Mouse (Mus musculus) cerebellum, adult 2 months (tissue): ENCODE measurements around the gene Cisd3. TPM values are rescaled to one million over a fixed set of nuclear protein-coding genes. Genes with fewer than 3 reads are reported as not detected.

ENCODE experiments used
- DNase-seq, 2 experiments: peaks; one replicate each; pipeline ENCODE4 v3.0.0; 2021
- H3K27ac ChIP-seq: fragments of 200-500 bp; 2 replicates; pipeline ENCODE4 v1.5.1; 2012; ENCODE audit warnings: low read length, control low read depth, inconsistent platforms; ENCODE audit not compliant: insufficient read depth
- H3K27me3 ChIP-seq: fragments of 200-500 bp; 2 replicates; pipeline ENCODE4 v1.6.1; 2012; ENCODE audit warnings: inconsistent platforms, mild to moderate bottlenecking, low read length, moderate library complexity; ENCODE audit not compliant: control insufficient read depth, insufficient read depth
- H3K4me1 ChIP-seq: fragments of 200-500 bp; 2 replicates; pipeline ENCODE4 v1.6.1; 2011; ENCODE audit warnings: low read length; ENCODE audit not compliant: control insufficient read depth, insufficient read depth
- H3K4me3 ChIP-seq: fragments of 200-500 bp; replicated peaks from 2 replicates; pipeline ENCODE3; 2011; ENCODE audit warnings: mild to moderate bottlenecking, low read depth, low read length, control low read depth; ENCODE audit not compliant: insufficient read depth
- CTCF ChIP-seq: fragments of 200-500 bp; IDR thresholded peaks from 2 replicates; pipeline ENCODE4 v1.5.1; 2011; ENCODE audit warnings: low read depth, mild to moderate bottlenecking, control low read depth, low read length, moderate library complexity, borderline replicate concordance; ENCODE audit not compliant: insufficient read depth
- POLR2A ChIP-seq: fragments of 200-500 bp; IDR thresholded peaks from 2 replicates; pipeline ENCODE4 v1.6.1; 2011; ENCODE audit warnings: low read length, control low read depth, borderline replicate concordance; ENCODE audit not compliant: insufficient read depth
- WGBS: fragments of 180-500 bp; shearing (Covaris S2); methylation state at CpG from one replicate; pipeline ENCODE4 v1.1.7; 2018; 5-methylcytosine and 5-hydroxymethylcytosine counted together
- polyA plus RNA-seq: library from polyadenylated mRNA; depleted of rRNA; stranded (reverse); fragments of >200 nt; gene quantifications from 2 replicates; pipeline ENCODE4 v1.2.3, GENCODE M21; 2012

Cisd3 gene
- polyA plus RNA-seq, 1 experiment, result 70.2 TPM

DNA sequence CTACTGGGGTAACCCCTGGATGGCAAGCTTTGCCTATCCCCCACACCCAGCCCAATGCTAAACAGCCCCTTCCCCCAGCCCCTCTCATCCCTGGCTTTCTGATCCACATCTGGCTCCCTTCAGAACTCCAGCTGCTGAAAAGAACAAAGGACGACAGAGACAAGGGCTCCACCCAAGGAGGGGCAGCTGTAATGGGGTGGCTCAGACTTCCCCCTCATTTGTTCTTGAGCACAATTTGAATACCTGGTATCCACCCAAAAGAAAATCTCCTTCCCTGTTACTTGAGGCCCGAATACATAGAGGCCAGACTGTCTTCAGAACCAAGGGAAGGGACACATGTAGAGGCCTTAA, 14.5 kb upstream of the Cisd3 start:
- Histone ChIP-seq H3K27me3 (no peaks in the 10 kb centered on the region), H3K27ac (no peak overlapping the region), H3K4me3 (no peak overlapping the region), H3K4me1 (peaks cover 29% of the 10 kb centered on the region)
- DNase-seq, result no peak
- 52% methylated on average over 2 of the region's 2 CpGs for WGBS
- TF ChIP-seq POLR2A (no peak), CTCF (no peak)

DNA sequence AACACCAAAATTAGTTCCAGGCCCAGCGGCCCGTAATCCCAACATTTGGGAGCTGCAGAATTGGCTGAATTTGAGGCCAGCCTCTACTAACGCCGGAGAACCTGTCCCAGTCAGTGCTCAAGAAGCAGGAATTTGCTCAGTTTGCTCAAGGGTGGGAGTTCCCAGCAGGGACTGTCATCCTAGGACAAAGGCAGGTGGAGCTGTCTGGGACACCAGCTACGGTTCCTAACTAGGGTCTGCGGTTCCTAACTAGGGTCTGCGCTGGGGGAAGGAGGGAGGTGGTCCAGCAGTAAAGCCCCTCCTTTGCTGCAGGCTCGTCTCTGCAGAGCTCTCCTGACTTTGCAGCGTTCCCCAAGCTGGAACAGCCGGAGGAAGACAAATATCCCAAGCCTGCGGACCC, 12.5 kb upstream of the Cisd3 start:
- Histone ChIP-seq H3K27ac (no peak overlapping the region), H3K4me1 (peaks cover 22% of the 10 kb centered on the region), H3K27me3 (no peaks in the 10 kb centered on the region), H3K4me3 (no peak overlapping the region)
- TF ChIP-seq POLR2A, result no peak
- TF ChIP-seq CTCF, result no peak
- WGBS, result 84% methylated on average over 11 of the region's 11 CpGs
- DNase-seq, result no peak

DNA sequence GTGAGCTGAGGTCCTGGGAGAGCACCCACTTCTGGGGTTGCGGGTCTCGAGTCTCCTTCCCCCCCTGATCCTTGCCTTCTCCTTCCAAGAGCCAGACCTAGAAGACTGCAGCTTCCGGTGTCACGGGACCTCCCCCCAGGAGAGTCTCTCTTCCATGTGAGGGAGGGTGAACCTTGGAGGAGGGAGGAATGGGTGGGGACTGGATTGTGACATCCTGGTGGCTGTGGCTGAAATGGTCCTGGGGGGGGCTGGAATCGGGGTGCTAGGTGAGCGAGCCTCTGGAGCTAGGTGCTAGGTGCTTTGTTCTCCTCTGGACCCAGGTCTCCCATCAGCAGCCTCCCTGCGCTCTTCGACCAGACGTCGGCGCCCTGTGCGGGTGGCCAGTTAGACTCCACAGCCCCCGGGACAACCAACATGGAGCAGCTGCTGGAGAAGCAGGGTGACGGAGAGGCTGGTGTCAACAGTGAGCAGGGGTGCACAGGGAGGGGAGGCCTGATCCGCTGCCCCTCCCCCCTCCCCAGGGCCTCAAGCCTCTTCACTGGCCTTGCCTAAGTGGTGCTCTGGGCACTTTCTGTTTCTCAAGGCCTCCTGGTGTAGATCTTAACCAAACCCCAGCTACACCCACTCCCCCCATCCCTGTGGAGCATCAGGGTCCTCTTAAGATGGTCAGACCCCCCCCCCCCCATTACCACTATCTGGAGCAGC, 9.4 kb upstream of the Cisd3 start:
- TF ChIP-seq POLR2A (no peak), CTCF (no peak)
- H3K27me3 ChIP-seq, result no peaks in the 10 kb centered on the region
- DNase-seq, result no peak
- no peak overlapping the region for H3K27ac ChIP-seq
- WGBS, result 86% methylated on average over 15 of the region's 15 CpGs
- H3K4me3 ChIP-seq, result no peak overlapping the region
- H3K4me1 ChIP-seq, result no peaks in the 10 kb centered on the region

DNA sequence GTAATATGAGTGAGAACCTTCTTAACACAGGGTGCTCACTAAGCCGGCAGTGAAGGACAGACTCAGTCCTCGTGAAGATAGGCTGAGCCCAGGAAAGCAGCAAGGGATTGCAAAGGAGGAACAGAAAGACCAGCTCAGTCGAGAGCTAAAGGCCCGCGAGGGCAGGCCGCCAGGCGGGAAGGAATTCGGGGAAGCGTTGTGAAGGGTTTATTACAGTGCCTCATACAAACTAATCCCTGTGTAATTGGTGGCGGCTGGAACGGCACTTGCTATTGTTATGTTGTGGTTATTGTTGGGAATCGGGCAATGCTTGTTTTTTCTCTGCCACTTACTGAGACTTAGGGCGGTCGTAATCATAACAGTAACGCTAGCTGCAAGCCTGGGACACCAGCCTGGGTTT, 8.2 kb upstream of the Cisd3 start:
- no peaks in the 10 kb centered on the region for H3K4me1 ChIP-seq
- TF ChIP-seq POLR2A (no peak), CTCF (no peak)
- 59% methylated on average over 15 of the region's 15 CpGs for WGBS

DNA sequence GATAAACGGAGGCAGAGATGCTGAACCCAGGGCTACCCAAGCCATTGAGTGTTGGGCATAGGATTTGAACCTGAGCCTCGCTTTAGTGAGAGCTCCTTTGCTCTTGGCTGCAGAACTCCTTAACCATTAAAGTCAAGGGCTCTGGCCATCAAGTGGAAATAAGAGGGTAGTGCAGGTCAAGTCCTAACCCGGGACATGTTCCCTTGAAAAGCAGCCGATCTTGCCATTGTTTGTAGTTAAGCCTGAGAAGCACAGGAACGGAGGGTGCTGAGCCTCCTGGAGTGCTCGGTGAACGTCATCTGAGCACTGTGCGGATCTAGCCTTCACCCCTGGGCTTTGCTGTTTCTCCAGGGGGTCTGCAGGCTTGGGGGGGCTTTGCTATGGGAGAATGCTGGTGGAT, 7.8 kb upstream of the Cisd3 start:
- Histone ChIP-seq H3K27ac (no peak overlapping the region), H3K4me1 (no peaks in the 10 kb centered on the region), H3K27me3 (no peaks in the 10 kb centered on the region), H3K4me3 (no peak overlapping the region)
- WGBS, result 74% methylated on average over 8 of the region's 8 CpGs
- TF ChIP-seq POLR2A (no peak), CTCF (no peak)
- no peak for DNase-seq

More for the DNA sequence above, 8.2 kb upstream of the Cisd3 start:
- no peaks in the 10 kb centered on the region for H3K27me3 ChIP-seq
- no peak overlapping the region for H3K27ac ChIP-seq
- no peak overlapping the region for H3K4me3 ChIP-seq
- DNase-seq, result no peak

DNA sequence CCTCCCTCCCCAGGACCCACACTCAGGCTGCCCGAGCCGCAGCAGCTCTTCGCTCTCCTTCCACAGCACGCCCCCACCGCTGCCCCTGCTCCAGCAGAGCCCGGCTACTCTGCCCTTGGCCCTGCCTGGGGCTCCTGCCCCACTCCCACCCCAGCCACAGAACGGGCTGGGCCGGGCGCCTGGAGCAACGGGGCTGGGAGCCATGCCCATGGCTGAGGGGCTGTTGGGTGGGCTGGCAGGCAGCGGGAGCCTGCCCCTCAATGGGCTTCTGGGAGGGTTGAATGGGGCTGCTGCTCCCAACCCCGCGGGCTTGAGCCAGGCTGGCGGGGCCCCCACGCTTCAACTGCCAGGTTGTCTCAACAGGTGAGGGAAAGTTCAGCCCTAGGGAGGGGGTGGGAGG, 7.3 kb upstream of the Cisd3 start:
- H3K27me3 ChIP-seq, result no peaks in the 10 kb centered on the region
- H3K27ac ChIP-seq, result no peak overlapping the region
- H3K4me3 ChIP-seq, result no peak overlapping the region
- no peak for DNase-seq
- WGBS, result 57% methylated on average over 13 of the region's 15 CpGs
- TF ChIP-seq POLR2A, result no peak
- TF ChIP-seq CTCF, result no peak
- H3K4me1 ChIP-seq, result no peaks in the 10 kb centered on the region

DNA sequence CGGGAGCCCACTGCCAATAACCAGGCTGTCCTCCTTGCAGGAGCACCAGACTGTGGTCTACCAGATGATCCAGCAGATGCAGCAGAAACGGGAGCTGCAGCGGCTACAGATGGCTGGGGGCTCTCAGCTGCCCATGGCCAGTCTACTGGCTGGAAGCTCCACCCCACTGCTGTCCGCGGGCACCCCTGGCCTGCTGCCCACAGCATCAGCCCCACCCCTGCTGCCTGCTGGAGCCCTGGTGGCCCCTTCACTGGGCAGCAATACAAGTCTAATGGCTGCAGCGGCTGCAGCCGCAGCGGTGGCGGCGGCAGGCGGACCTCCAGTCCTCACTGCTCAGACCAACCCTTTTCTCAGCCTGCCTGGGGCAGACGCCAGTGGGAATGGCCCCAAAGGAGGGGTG, 5.2 kb upstream of the Cisd3 start:
- no peaks in the 10 kb centered on the region for H3K27me3 ChIP-seq
- H3K4me3 ChIP-seq, result no peak overlapping the region
- peaks cover 8% of the 10 kb centered on the region for H3K4me1 ChIP-seq
- no peak overlapping the region for H3K27ac ChIP-seq
- TF ChIP-seq POLR2A (no peak), CTCF (no peak)
- DNase-seq, result no peak
- WGBS, result 39% methylated on average over 12 of the region's 12 CpGs

DNA sequence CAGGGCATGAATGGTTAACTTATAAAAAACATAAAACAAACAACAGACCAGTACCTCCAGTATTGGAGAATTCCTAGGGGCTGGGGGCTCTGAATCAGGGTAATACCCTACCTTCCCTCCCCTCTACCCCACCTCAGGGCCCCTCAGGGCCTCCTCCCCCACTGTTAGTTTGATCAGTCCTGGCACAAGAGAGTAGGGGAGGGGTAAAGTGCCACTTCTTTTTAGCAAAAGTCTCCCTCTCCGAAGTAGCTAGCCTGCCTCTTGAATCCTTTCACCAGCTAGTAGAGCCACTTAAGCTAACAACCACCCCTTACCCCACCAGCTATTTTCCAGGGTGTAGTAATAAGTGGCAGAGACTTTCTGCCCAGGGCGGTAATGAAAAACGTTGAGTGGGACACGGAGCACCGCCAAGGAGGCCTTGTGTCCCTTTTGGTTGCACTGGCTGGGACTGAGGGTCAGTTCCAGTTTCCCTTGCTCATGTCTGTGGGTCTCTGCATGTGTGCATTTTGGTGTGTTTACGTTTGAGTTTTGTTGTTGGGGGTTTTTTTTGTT, 3.0 kb upstream of the Cisd3 start:
- DNase-seq, result no peak
- Histone ChIP-seq H3K27me3 (no peaks in the 10 kb centered on the region), H3K4me3 (no peak overlapping the region), H3K4me1 (peaks cover 16% of the 10 kb centered on the region), H3K27ac (no peak overlapping the region)
- no peak for TF ChIP-seq CTCF
- no peak for TF ChIP-seq POLR2A
- WGBS, result 71% methylated on average over 6 of the region's 6 CpGs
